Mouse (Mus musculus) liver, embryonic 11.5 days (tissue): Measurements from ENCODE around the gene Sgcb. TPM values are rescaled to one million over a fixed set of nuclear protein-coding genes. Genes with fewer than 3 reads are reported as not detected.

Source experiments
- ATAC-seq: fragments of 200-750 bp; cut with Nextera tagmentation; replicated peaks from 2 replicates; pipeline ENCODE4 v1.8.0; 2017; ENCODE audit warnings: moderate number of reproducible peaks, mild to moderate bottlenecking, moderate TSS enrichment, moderate library complexity; ENCODE audit not compliant: low FRiP score
- DNase-seq: peaks from one replicate; pipeline ENCODE4 v3.0.0-alpha.2; 2017; ENCODE audit warnings: low spot score
- H3K27ac ChIP-seq: fragments of 300-500 bp; sonication (generic); 2 replicates; pipeline ENCODE4 v1.5.1; 2014; ENCODE audit warnings: mild to moderate bottlenecking, low read depth, low read length, control low read depth
- H3K27me3 ChIP-seq: fragments of 300-500 bp; sonication (generic); replicated peaks from 2 replicates; pipeline ENCODE4 v1.6.1; 2014; ENCODE audit warnings: low read length, mixed read lengths; ENCODE audit not compliant: control insufficient read depth, insufficient read depth
- H3K36me3 ChIP-seq: fragments of 300-500 bp; sonication (generic); 2 replicates; pipeline ENCODE4 v1.6.1; 2014; ENCODE audit warnings: mild to moderate bottlenecking, low read length, moderate library complexity, mixed read lengths; ENCODE audit not compliant: control insufficient read depth, insufficient read depth
- H3K4me1 ChIP-seq: fragments of 300-500 bp; sonication (generic); replicated peaks from 2 replicates; pipeline ENCODE4 v1.6.1; 2014; ENCODE audit warnings: low read length, mixed read lengths; ENCODE audit not compliant: control insufficient read depth, insufficient read depth
- H3K4me2 ChIP-seq: fragments of 300-500 bp; sonication (generic); 2 replicates; pipeline ENCODE4 v1.6.1; 2014; ENCODE audit warnings: mild to moderate bottlenecking, control low read depth, moderate library complexity
- H3K4me3 ChIP-seq: fragments of 300-500 bp; sonication (generic); 2 replicates; pipeline ENCODE4 v1.5.1; 2014; ENCODE audit warnings: low read depth, low read length, control low read depth
- H3K9ac ChIP-seq: fragments of 300-500 bp; sonication (generic); 2 replicates; pipeline ENCODE4 v1.6.1; 2014; ENCODE audit warnings: low read depth, low read length, control low read depth
- H3K9me3 ChIP-seq: fragments of 300-500 bp; sonication (generic); 2 replicates; pipeline ENCODE4 v1.6.1; 2016; ENCODE audit warnings: low read length, inconsistent platforms, mixed read lengths; ENCODE audit not compliant: control insufficient read depth
- WGBS: fragments of 180-500 bp; shearing (Covaris S2); extraction: QIAGEN DNeasy Blood & Tissue Kit; methylation state at CpG from one replicate; pipeline ENCODE4 v1.1.7; 2014; 5-methylcytosine and 5-hydroxymethylcytosine counted together
- polyA plus RNA-seq: library from polyadenylated mRNA; unstranded; fragments of >200 nt; fragmentation: Nextera tagmentation; extraction: Ambion mirVana; gene quantifications from 2 replicates; pipeline ENCODE4 v1.2.1, GENCODE M21; 2014

The Sgcb gene
- polyA plus RNA-seq, 1 experiment from 2014 or later: 8.9 TPM

DNA sequence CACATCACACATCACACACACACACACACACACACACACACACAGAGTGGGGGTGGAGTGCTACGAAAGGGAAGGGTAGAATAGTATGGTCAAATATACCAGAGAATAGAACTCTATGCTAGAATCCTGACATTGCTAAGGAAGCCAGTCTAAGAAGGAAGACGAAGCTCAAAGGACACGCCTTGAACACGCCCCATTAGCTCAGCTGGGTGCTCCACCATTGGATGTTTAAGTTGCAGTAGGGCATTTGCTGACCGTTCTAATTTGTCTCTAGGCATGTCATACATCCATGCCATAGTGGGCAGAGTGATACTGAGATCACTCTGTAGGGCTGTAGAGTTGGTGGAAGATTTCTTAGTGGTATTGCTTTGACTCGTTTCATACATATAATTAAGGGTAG lies 35.6 kb upstream of the Sgcb start:
- ATAC-seq (no peak), DNase-seq (no peak)
- Histone ChIP-seq H3K27me3 (no peaks in the 10 kb centered on the region), H3K4me1 (no peaks in the 10 kb centered on the region), H3K9me3 (no peaks in the 10 kb centered on the region), H3K4me2 (no peak overlapping the region), H3K36me3 (no peaks in the 10 kb centered on the region), H3K27ac (no peak overlapping the region), H3K9ac (no peak overlapping the region), H3K4me3 (no peak overlapping the region)
- 73% methylated on average over 6 of the region's 6 CpGs for WGBS

DNA sequence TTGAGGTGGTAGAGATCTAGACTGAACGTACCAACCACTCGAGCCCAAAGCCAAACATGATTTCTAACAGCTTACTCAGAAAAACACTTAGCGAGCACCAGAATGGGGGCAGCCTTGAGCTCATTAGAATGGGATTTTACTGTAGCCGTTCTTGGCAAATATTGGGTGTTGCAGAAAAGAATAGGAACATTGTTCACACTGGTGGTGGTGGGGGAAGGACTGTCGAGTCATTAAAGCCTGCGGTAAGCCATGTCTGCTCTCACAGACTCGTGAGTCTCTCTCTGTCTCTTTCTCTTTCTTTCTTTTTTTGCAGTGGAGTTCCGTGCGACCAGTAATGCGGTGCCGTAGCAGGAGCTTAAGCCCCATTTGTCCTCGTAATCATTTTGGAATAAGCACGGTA lies 29.0 kb upstream of the Sgcb start:
- no peak for ATAC-seq
- 81% methylated on average over 13 of the region's 13 CpGs for WGBS
- no peak for DNase-seq
- Histone ChIP-seq H3K4me3 (no peak overlapping the region), H3K4me2 (no peak overlapping the region), H3K4me1 (no peaks in the 10 kb centered on the region), H3K27me3 (no peaks in the 10 kb centered on the region), H3K36me3 (no peaks in the 10 kb centered on the region), H3K9ac (no peak overlapping the region), H3K27ac (no peak overlapping the region), H3K9me3 (no peaks in the 10 kb centered on the region)

DNA sequence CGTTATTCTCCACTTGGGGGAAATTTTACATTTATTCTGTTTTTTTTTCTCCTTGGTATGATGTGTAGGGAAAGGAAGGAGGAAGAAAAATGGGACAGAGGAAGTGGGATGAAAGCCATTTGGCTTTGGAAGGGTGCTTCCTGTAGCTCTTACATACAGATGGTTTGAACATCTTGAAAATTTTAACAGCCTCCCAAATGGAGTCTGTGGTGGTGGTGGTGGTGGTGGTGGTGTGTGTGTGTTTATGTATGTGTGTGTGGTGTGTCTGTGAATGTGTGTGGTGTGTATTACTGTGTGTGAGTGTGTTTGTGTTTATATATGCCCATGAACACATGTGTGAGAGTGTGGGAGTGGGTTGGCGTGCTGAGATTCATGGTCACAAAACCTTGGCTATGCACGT lies 28.0 kb upstream of the Sgcb start:
- no peak overlapping the region for H3K4me3 ChIP-seq
- 81% methylated on average over 3 of the region's 3 CpGs for WGBS
- no peak overlapping the region for H3K4me2 ChIP-seq
- H3K9me3 ChIP-seq: no peaks in the 10 kb centered on the region
- DNase-seq (no peak), ATAC-seq (no peak)
- H3K27me3 ChIP-seq: no peaks in the 10 kb centered on the region
- H3K36me3 ChIP-seq: no peaks in the 10 kb centered on the region
- no peaks in the 10 kb centered on the region for H3K4me1 ChIP-seq
- no peak overlapping the region for H3K27ac ChIP-seq
- no peak overlapping the region for H3K9ac ChIP-seq

DNA sequence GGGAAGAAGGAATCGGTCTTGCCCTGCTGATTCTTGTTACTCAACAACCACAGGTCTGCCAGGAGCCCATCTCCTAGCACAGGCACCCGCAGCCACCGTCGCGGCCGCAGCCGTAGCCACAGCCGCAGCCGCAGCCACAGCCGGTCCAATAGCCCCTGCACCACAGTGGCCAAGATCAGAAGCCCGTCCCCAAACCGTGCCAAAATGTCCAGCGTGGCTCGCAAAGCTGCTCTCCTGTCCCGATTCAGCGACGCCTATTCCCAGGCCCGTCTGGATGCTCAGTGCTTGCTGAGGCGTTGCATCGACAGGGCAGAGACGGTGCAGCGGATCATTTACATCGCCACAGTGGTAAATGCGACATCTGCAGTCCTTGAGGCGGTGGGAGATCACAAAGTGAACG lies 21.8 kb upstream of the Sgcb start:
- WGBS: 45% methylated on average over 26 of the region's 26 CpGs
- H3K4me3 ChIP-seq: no peak overlapping the region
- H3K27ac ChIP-seq: no peak overlapping the region
- H3K9ac ChIP-seq: no peak overlapping the region
- H3K4me1 ChIP-seq: no peaks in the 10 kb centered on the region
- no peak overlapping the region for H3K4me2 ChIP-seq
- H3K27me3 ChIP-seq: peaks cover 3% of the 10 kb centered on the region; the same call in 1 of the 2 replicates
- H3K36me3 ChIP-seq: no peaks in the 10 kb centered on the region
- DNase-seq (no peak), ATAC-seq (no peak)
- no peaks in the 10 kb centered on the region for H3K9me3 ChIP-seq

DNA sequence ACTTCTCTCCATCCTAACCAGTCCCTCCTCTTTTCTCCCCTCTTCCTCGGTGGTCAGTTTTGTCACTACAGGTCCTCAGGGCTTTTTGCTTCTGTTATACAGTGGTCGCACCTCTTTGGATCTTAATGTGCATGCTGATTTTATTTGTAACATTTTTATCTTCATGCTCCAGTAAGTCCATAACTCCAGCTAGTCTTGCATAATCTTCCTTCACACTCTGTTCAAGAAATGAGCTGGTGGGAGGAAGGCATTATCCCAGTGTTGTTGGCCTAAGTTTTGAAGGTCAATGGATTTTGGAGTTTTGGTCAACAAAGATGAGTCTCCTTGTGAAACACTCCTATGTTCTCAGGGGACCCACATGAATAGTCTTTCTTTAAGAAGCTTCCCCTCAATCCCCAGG lies 20.3 kb upstream of the Sgcb start:
- H3K27ac ChIP-seq: no peak overlapping the region
- no peak overlapping the region for H3K4me2 ChIP-seq
- WGBS: 80% methylated on average over 2 of the region's 2 CpGs
- no peaks in the 10 kb centered on the region for H3K4me1 ChIP-seq
- peaks cover 3% of the 10 kb centered on the region; the same call in 1 of the 2 replicates for H3K27me3 ChIP-seq
- no peak for ATAC-seq
- H3K9ac ChIP-seq: no peak overlapping the region
- no peaks in the 10 kb centered on the region for H3K36me3 ChIP-seq
- H3K9me3 ChIP-seq: no peaks in the 10 kb centered on the region
- DNase-seq: no peak
- no peak overlapping the region for H3K4me3 ChIP-seq

DNA sequence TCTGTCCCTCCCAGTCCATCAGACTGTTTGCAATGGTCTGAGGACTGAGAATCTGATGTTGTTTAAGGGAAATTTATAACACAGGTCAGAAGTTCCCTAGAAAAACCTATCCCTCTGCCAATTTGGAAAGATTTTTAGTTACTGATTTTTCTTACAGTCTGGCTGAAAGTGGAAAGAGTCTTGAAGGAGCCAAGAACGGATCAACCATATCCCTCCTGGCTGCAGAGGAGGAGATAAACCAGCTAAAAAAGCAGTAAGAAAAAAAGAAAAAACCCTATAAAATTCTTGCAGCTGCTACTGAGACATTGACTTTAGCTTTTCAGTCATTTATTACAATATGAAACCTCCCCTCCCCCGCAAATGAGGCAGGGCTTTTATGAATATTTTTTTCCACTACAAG lies 19.1 kb upstream of the Sgcb start:
- Histone ChIP-seq H3K4me1 (no peaks in the 10 kb centered on the region), H3K9me3 (no peaks in the 10 kb centered on the region), H3K36me3 (no peaks in the 10 kb centered on the region), H3K4me2 (no peak overlapping the region), H3K4me3 (no peak overlapping the region), H3K27me3 (peaks cover 3% of the 10 kb centered on the region; the same call in 1 of the 2 replicates), H3K9ac (no peak overlapping the region), H3K27ac (no peak overlapping the region)
- WGBS: 71% methylated on average over 2 of the region's 2 CpGs
- ATAC-seq: no peak
- no peak for DNase-seq

DNA sequence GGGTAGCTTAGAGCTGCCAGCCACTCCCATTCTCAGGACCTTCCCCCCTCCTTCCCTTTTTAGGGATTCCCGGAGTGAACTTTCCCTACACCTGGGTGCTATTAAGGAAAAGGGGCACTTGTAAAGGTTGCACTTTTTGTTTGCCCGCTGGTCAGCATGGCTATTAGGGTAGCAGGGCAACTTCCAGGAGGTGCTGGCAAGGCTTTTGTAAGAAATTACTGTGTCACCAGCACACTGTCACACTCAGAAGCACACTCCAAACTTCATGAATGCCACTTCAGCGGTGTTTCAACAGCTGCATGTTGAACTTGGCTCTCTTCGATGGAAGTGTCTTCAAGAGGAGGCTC lies 4.2 kb upstream of the Sgcb start:
- peak overlapping the region; percentile 94 for H3K4me2 ChIP-seq
- no peaks in the 10 kb centered on the region for H3K36me3 ChIP-seq
- DNase-seq (no peak), ATAC-seq (no peak)
- WGBS: 3% methylated on average over 4 of the region's 4 CpGs
- peaks cover 6% of the 10 kb centered on the region; the same call in 1 of the 2 replicates for H3K4me1 ChIP-seq
- H3K4me3 ChIP-seq: peak overlapping the region; percentile 56
- no peaks in the 10 kb centered on the region for H3K9me3 ChIP-seq
- no peak overlapping the region for H3K9ac ChIP-seq
- no peak overlapping the region for H3K27ac ChIP-seq
- H3K27me3 ChIP-seq: peaks cover 64% of the 10 kb centered on the region

DNA sequence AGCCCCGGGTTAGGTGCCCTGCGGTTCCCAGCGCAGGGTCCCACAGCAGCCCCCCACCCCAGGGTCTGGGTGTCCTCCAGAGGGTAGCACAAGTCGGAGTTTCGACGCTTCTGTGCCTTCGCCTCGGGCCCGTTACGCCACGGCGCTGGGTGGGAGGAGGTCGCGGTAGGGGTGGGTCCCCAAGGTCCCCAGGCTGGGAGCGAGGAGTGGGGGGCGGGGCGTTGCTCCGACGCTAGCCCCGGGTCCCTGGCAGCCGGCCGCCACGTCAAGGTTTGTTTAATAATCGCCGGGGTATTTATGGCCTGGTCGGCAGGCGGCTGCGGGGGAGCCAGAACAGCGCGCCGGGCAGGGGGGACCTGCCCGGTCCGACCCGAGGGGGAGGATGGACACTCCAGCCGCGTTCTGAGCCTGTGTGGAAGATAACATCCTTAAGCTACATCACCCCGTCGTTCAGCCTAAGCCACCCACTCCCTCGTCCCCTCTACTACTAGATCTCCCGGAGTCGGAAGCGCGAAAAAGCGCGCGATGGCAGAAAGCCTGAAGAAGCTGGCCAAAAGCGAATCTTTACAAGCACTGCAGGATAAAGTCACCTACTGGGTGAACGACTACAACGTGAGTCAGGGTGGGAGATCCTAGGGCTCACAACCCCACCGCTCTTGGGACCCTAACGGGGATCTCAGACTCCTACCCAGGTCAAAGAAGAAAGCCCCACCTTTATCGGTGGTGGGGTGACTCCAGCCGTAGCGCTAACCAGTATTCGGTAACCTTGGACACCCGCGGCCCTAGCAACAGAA lies 3.7 kb upstream of the Sgcb start, which contains the start of gene Spata18:
Gene Spata18, plus strand, starts transcription at position 319 of the 794 bp plus-strand sequence.
- Histone ChIP-seq H3K36me3 (no peaks in the 10 kb centered on the region), H3K9ac (0 out of 2 replicates have a peak within 1 kb of the TSS, but pooled peaks have one; percentile 32), H3K9me3 (no peaks in the 10 kb centered on the region), H3K4me3 (peak within 1 kb of the TSS; percentile 56), H3K4me1 (peaks cover 6% of the 10 kb centered on the region; the same call in 1 of the 2 replicates), H3K27ac (no peak within 1 kb of the TSS), H3K27me3 (peaks cover 67% of the 10 kb centered on the region), H3K4me2 (peak within 1 kb of the TSS; percentile 94)
- peak; percentile 43 for DNase-seq
- under 1% methylated on average over 57 of the region's 57 CpGs for WGBS
- ATAC-seq: no peak

DNA sequence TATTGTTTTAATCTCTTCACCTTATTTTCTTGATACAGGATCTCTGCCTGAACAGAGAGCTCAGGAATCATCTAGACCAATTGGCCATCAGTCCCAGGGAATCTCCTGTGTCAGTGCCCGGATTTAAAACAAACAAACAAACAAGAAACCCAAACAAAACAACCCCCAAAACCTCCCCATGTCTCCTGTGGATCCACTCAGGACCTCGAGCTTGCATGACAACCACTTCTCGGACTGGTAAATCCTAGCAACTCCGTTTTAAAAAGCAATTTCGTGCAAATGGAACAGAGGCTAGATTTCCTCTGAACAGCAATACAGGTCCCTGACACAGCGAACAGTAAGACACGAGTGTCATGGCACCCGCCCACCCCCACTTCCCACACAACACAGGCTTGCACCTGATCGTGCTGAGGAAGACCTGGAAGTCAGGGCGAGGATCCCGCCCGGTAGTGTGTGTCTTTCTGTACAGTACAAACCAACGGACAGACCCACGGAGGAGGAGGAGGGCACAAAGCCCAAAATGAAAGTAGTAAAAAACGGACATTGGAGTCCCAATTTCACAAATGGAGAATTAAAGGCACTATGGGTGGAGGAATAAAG lies 2.9 kb upstream of the Sgcb start:
- peaks cover 6% of the 10 kb centered on the region; the same call in 1 of the 2 replicates for H3K4me1 ChIP-seq
- H3K9ac ChIP-seq: no peak overlapping the region
- peak; percentile 50 for DNase-seq

More for the DNA sequence above, 2.9 kb upstream of the Sgcb start:
- H3K4me2 ChIP-seq: peak overlapping the region; percentile 94
- H3K27me3 ChIP-seq: peaks cover 68% of the 10 kb centered on the region
- WGBS: 2% methylated on average over 15 of the region's 15 CpGs
- ATAC-seq: no peak
- H3K9me3 ChIP-seq: no peaks in the 10 kb centered on the region
- no peak overlapping the region for H3K27ac ChIP-seq
- H3K36me3 ChIP-seq: no peaks in the 10 kb centered on the region
- peak overlapping the region; percentile 56 for H3K4me3 ChIP-seq
